Mouse (Mus musculus): ENCODE results near the gene Ankrd44.

GRCm38 (mm10) chr1:54866131-54866530 lies 60.1 kb downstream of the Ankrd44 start:
- TF ChIP-seq POLR2A (IDR thresholded peaks at IDR 0.05; ENCODE audit: control insufficient read depth, low read depth, low read length), result no peak
- TF ChIP-seq CTCF (IDR thresholded peaks at IDR 0.05; ENCODE audit: control insufficient read depth, insufficient read depth, insufficient replicate concordance, low read depth, low read length), result no peak

All from testis, adult 2 months (tissue).